Mouse (Mus musculus) neural tube, embryonic 13.5 days (tissue): ENCODE results near the gene Cldn34b2. TPM values are rescaled to one million over a fixed set of nuclear protein-coding genes. Genes with fewer than 3 reads are reported as not detected.
"Not testable (repeated sequence)": the region's sequence is repeated elsewhere in the genome, so short reads cannot be mapped to it uniquely, and the experiment has no call there.

Experiments used
- ATAC-seq: fragments of 200-750 bp; cut with Nextera tagmentation; 2 replicates; pipeline ENCODE4 v1.8.0; 2017; ENCODE audit warnings: low read depth, mild to moderate bottlenecking, moderate TSS enrichment, moderate library complexity
- H3K27ac ChIP-seq: fragments of 300-500 bp; sonication (generic); replicated peaks from 2 replicates; pipeline ENCODE4 v1.5.1; 2015; ENCODE audit warnings: moderate library complexity, mild to moderate bottlenecking, inconsistent platforms
- H3K27me3 ChIP-seq: fragments of 300-500 bp; sonication (generic); 2 replicates; pipeline ENCODE4 v1.6.1; 2015; ENCODE audit warnings: mild to moderate bottlenecking, inconsistent platforms
- H3K36me3 ChIP-seq: fragments of 300-500 bp; sonication (generic); 2 replicates; pipeline ENCODE4 v1.6.1; 2015; ENCODE audit warnings: mild to moderate bottlenecking, inconsistent platforms
- H3K4me1 ChIP-seq: fragments of 300-500 bp; sonication (generic); replicated peaks from 2 replicates; pipeline ENCODE4 v1.6.1; 2015; ENCODE audit warnings: inconsistent platforms
- H3K4me2 ChIP-seq: fragments of 300-500 bp; sonication (generic); 2 replicates; pipeline ENCODE4 v1.6.1; 2015; ENCODE audit warnings: inconsistent platforms, mild to moderate bottlenecking, moderate library complexity
- H3K4me3 ChIP-seq: fragments of 300-500 bp; sonication (generic); 2 replicates; pipeline ENCODE4 v1.5.1; 2015; ENCODE audit warnings: mild to moderate bottlenecking, inconsistent platforms
- H3K9ac ChIP-seq: fragments of 300-500 bp; sonication (generic); 2 replicates; pipeline ENCODE4 v1.6.1; 2015; ENCODE audit warnings: moderate library complexity, mild to moderate bottlenecking, inconsistent platforms
- H3K9me3 ChIP-seq: fragments of 300-500 bp; sonication (generic); 2 replicates; pipeline ENCODE4 v1.6.1; 2016; ENCODE audit warnings: inconsistent platforms
- WGBS: fragments of 180-500 bp; shearing (Covaris S2); methylation state at CpG from one replicate; pipeline ENCODE4 v1.1.7; 2015; 5-methylcytosine and 5-hydroxymethylcytosine counted together
- polyA plus RNA-seq: library from polyadenylated mRNA; unstranded; fragments of >200 nt; fragmentation: Nextera tagmentation; extraction: Ambion mirVana; gene quantifications from 2 replicates; pipeline ENCODE4 v1.2.1, GENCODE M21; 2015

Gene Cldn34b2
- polyA plus RNA-seq, 1 experiment from 2014 or later, result not detected

- not testable (repeated sequence) for H3K4me3 ChIP-seq, ATAC-seq, H3K9me3 ChIP-seq, H3K36me3 ChIP-seq, H3K9ac ChIP-seq, H3K27ac ChIP-seq, H3K27me3 ChIP-seq, H3K4me2 ChIP-seq, H3K4me1 ChIP-seq
- WGBS, result 77% methylated on average over 4 of the region's 4 CpGs
Observed at GRCm38 (mm10) chrX:155093566-155093965, 34.6 kb downstream of the Cldn34b2 start, which contains the start of gene Magea2. TSS of gene Magea2 (minus strand) at chrX:155093666.

DNA sequence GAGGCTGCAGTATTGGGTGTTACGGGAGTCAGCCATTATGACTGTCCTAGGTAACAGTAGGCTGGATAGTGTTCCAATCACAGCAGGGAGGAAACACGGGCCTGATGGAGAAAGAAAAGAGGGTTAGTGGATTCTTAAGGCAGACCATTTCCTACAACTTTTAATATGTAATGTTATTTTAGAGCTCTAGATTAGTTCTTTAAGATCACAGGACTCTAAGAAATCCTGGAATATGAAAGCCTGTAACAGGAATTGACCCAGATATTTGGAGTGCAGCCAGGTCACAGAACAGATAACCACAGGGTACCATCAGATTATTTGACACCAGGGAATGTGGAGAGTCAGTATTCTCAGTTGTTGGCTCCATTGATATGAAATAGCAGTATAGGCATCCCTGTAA is 38.5 kb downstream of the Cldn34b2 start, which contains the start of gene Magea1:
Magea1 (minus strand) TSS at position 101 of the 400 bp plus-strand sequence.
- not testable (repeated sequence) for H3K4me1 ChIP-seq, H3K4me2 ChIP-seq, H3K9ac ChIP-seq, H3K4me3 ChIP-seq, H3K27me3 ChIP-seq, ATAC-seq, H3K27ac ChIP-seq, H3K9me3 ChIP-seq, H3K36me3 ChIP-seq
- 60% methylated on average over 1 of the region's 2 CpGs for WGBS

Other genes with a start within 250 kb of the Cldn34b2 start
- not detected in 2 replicates for gene Cldn34b1, start 238.1 kb downstream of the Cldn34b2 start, polyA plus RNA-seq
- gene Magea6, start 192.4 kb downstream of the Cldn34b2 start, polyA plus RNA-seq, result not detected in 2 replicates
- not detected in 2 replicates for gene Magea3, start 178.9 kb downstream of the Cldn34b2 start, polyA plus RNA-seq
- not detected in 2 replicates for gene Magea8, start 132.6 kb downstream of the Cldn34b2 start, polyA plus RNA-seq
- not detected in 2 replicates for gene Magea5, start 65.3 kb downstream of the Cldn34b2 start, polyA plus RNA-seq
- not detected in 2 replicates for gene Magea1, start 38.6 kb downstream of the Cldn34b2 start, polyA plus RNA-seq
- not detected in 2 replicates for gene Magea2, start 34.7 kb downstream of the Cldn34b2 start, polyA plus RNA-seq
- 79.9 and 92.8 TPM in 2 replicates for gene Sat1, start 88.0 kb upstream of the Cldn34b2 start, polyA plus RNA-seq
- gene Acot9, start 134.0 kb upstream of the Cldn34b2 start, polyA plus RNA-seq, result 42.2 and 46.0 TPM in 2 replicates
- 109 and 120 TPM in 2 replicates for gene Prdx4, start 212.3 kb upstream of the Cldn34b2 start, polyA plus RNA-seq